Mouse (Mus musculus): ENCODE data around the gene Shd. TPM values are rescaled to one million over a fixed set of nuclear protein-coding genes. Genes with fewer than 3 reads are reported as not detected.
A peak's percentile ranks its signal among the peaks of the same experiment; 100 is the strongest.

The Shd gene
- polyA plus RNA-seq, 1 experiment, result not detected

GRCm38 (mm10) chr17:55969560-55969959, 707 bp upstream of the Shd start:
- peaks cover 16% of the 10 kb centered on the region for H3K36me3 ChIP-seq (ENCODE audit: control insufficient read depth, insufficient read depth)
- H3K27me3 ChIP-seq (ENCODE audit: control insufficient read depth, insufficient read depth, insufficient read length), result peaks cover 35% of the 10 kb centered on the region
- H3K4me3 ChIP-seq (ENCODE audit: insufficient read depth, poor library complexity, severe bottlenecking), result no peak overlapping the region
- H3K79me2 ChIP-seq (ENCODE audit: control insufficient read depth, insufficient read depth), result no peaks in the 10 kb centered on the region
- no peaks in the 10 kb centered on the region for H3K79me3 ChIP-seq (ENCODE audit: low read depth)
- no peak overlapping the region for H3ac ChIP-seq (ENCODE audit: control insufficient read depth, insufficient read length, low read depth)
- TF ChIP-seq MYOG (IDR thresholded peaks at IDR 0.05; ENCODE audit: control insufficient read depth, extremely low read depth, insufficient read length) (no peak), USF1 (IDR thresholded peaks at IDR 0.05; ENCODE audit: low read depth) (no peak), MYOD1 (IDR thresholded peaks at IDR 0.05; ENCODE audit: control insufficient read depth, insufficient read length, low read depth) (no peak), FOSL1 (IDR thresholded peaks at IDR 0.05; ENCODE audit: insufficient read depth, low read length, poor library complexity, severe bottlenecking) (no peak), MAX (IDR thresholded peaks at IDR 0.05) (no peak), CEBPB (IDR thresholded peaks at IDR 0.05; ENCODE audit: low read depth) (no peak), CTCF (IDR thresholded peaks at IDR 0.05; ENCODE audit: control insufficient read depth, insufficient read depth, insufficient read length) (no peak)

- Histone ChIP-seq H3K4me3 (ENCODE audit: insufficient read depth, poor library complexity, severe bottlenecking) (no peak overlapping the region), H3ac (ENCODE audit: control insufficient read depth, insufficient read length, low read depth) (no peak overlapping the region), H3K79me2 (ENCODE audit: control insufficient read depth, insufficient read depth) (no peaks in the 10 kb centered on the region), H3K79me3 (ENCODE audit: low read depth) (no peaks in the 10 kb centered on the region), H3K36me3 (ENCODE audit: control insufficient read depth, insufficient read depth) (peaks cover 13% of the 10 kb centered on the region), H3K27me3 (ENCODE audit: control insufficient read depth, insufficient read depth, insufficient read length) (peaks cover 35% of the 10 kb centered on the region)
- TF ChIP-seq CTCF (IDR thresholded peaks at IDR 0.05; ENCODE audit: control insufficient read depth, insufficient read depth, insufficient read length), result no peak
- TF ChIP-seq MAX (IDR thresholded peaks at IDR 0.05), result no peak
- no peak for TF ChIP-seq CEBPB (IDR thresholded peaks at IDR 0.05; ENCODE audit: low read depth)
- TF ChIP-seq USF1 (IDR thresholded peaks at IDR 0.05; ENCODE audit: low read depth), result no peak
- TF ChIP-seq MYOG (IDR thresholded peaks at IDR 0.05; ENCODE audit: control insufficient read depth, extremely low read depth, insufficient read length), result no peak
- TF ChIP-seq FOSL1 (IDR thresholded peaks at IDR 0.05; ENCODE audit: insufficient read depth, low read length, poor library complexity, severe bottlenecking), result no peak
- no peak for TF ChIP-seq MYOD1 (IDR thresholded peaks at IDR 0.05; ENCODE audit: control insufficient read depth, insufficient read length, low read depth)
Measured at GRCm38 (mm10) chr17:55971453-55971852, 1.2 kb downstream of the Shd start.

GRCm38 (mm10) chr17:55976255-55976862, 6.1 kb downstream of the Shd start:
- H3K27me3 ChIP-seq (ENCODE audit: control insufficient read depth, insufficient read depth, insufficient read length), result peaks cover 25% of the 10 kb centered on the region
- H3K79me2 ChIP-seq (ENCODE audit: control insufficient read depth, insufficient read depth), result no peaks in the 10 kb centered on the region
- H3ac ChIP-seq (ENCODE audit: control insufficient read depth, insufficient read length, low read depth), result no peak overlapping the region
- no peak overlapping the region for H3K4me3 ChIP-seq (ENCODE audit: insufficient read depth, poor library complexity, severe bottlenecking)
- H3K36me3 ChIP-seq (ENCODE audit: control insufficient read depth, insufficient read depth), result no peaks in the 10 kb centered on the region
- peak; percentile 71 for TF ChIP-seq CTCF (IDR thresholded peaks at IDR 0.05; ENCODE audit: control insufficient read depth, insufficient read depth, insufficient read length)
- TF ChIP-seq CEBPB (IDR thresholded peaks at IDR 0.05; ENCODE audit: low read depth), result no peak
- H3K79me3 ChIP-seq (ENCODE audit: low read depth), result no peaks in the 10 kb centered on the region

- Histone ChIP-seq H3K79me3 (ENCODE audit: low read depth) (no peaks in the 10 kb centered on the region), H3K79me2 (ENCODE audit: control insufficient read depth, insufficient read depth) (no peaks in the 10 kb centered on the region), H3K27me3 (ENCODE audit: control insufficient read depth, insufficient read depth, insufficient read length) (peaks cover 17% of the 10 kb centered on the region), H3K36me3 (ENCODE audit: control insufficient read depth, insufficient read depth) (no peaks in the 10 kb centered on the region), H3K4me3 (ENCODE audit: insufficient read depth, poor library complexity, severe bottlenecking) (no peak overlapping the region), H3ac (ENCODE audit: control insufficient read depth, insufficient read length, low read depth) (no peak overlapping the region)
- TF ChIP-seq MYOG (IDR thresholded peaks at IDR 0.05; ENCODE audit: control insufficient read depth, extremely low read depth, insufficient read length), result no peak
- TF ChIP-seq USF1 (IDR thresholded peaks at IDR 0.05; ENCODE audit: low read depth), result no peak
- no peak for TF ChIP-seq MYOD1 (IDR thresholded peaks at IDR 0.05; ENCODE audit: control insufficient read depth, insufficient read length, low read depth)
- no peak for TF ChIP-seq CEBPB (IDR thresholded peaks at IDR 0.05; ENCODE audit: low read depth)
- TF ChIP-seq FOSL1 (IDR thresholded peaks at IDR 0.05; ENCODE audit: insufficient read depth, low read length, poor library complexity, severe bottlenecking), result no peak
- no peak for TF ChIP-seq CTCF (IDR thresholded peaks at IDR 0.05; ENCODE audit: control insufficient read depth, insufficient read depth, insufficient read length)
- TF ChIP-seq MAX (IDR thresholded peaks at IDR 0.05), result no peak
Measured at GRCm38 (mm10) chr17:55977301-55977700, 7.0 kb downstream of the Shd start.

- TF ChIP-seq CTCF (IDR thresholded peaks at IDR 0.05; ENCODE audit: control insufficient read depth, insufficient read depth, insufficient read length) (no peak), FOSL1 (IDR thresholded peaks at IDR 0.05; ENCODE audit: insufficient read depth, low read length, poor library complexity, severe bottlenecking) (no peak), MYOD1 (IDR thresholded peaks at IDR 0.05; ENCODE audit: control insufficient read depth, insufficient read length, low read depth) (no peak), USF1 (IDR thresholded peaks at IDR 0.05; ENCODE audit: low read depth) (no peak), MYOG (IDR thresholded peaks at IDR 0.05; ENCODE audit: control insufficient read depth, extremely low read depth, insufficient read length) (no peak), CEBPB (IDR thresholded peaks at IDR 0.05; ENCODE audit: low read depth) (no peak), MAX (IDR thresholded peaks at IDR 0.05) (no peak)
- no peak within 1 kb of the TSS for H3K4me3 ChIP-seq (ENCODE audit: insufficient read depth, poor library complexity, severe bottlenecking)
Measured at GRCm38 (mm10) chr17:55986030-55986961, 16.0 kb downstream of the Shd start, which contains the start of gene Fsd1. Gene Fsd1 (plus strand): TSS chr17:55986509.

More at GRCm38 (mm10) chr17:55986030-55986961, 16.0 kb downstream of the Shd start, which contains the start of gene Fsd1:
- Histone ChIP-seq H3K36me3 (ENCODE audit: control insufficient read depth, insufficient read depth) (no peaks in the 10 kb centered on the region), H3K27me3 (ENCODE audit: control insufficient read depth, insufficient read depth, insufficient read length) (peaks cover 25% of the 10 kb centered on the region), H3ac (ENCODE audit: control insufficient read depth, insufficient read length, low read depth) (no peak within 1 kb of the TSS), H3K79me2 (ENCODE audit: control insufficient read depth, insufficient read depth) (no peaks in the 10 kb centered on the region), H3K79me3 (ENCODE audit: low read depth) (no peaks in the 10 kb centered on the region)
